Mouse (Mus musculus) layer of hippocampus, adult 8-10 months (tissue): Measurements from ENCODE around the gene Sox5. TPM values are rescaled to one million over a fixed set of nuclear protein-coding genes. Genes with fewer than 3 reads are reported as not detected.
A peak's percentile ranks its signal among the peaks of the same experiment; 100 is the strongest.
"Not testable (repeated sequence)": the region's sequence is repeated elsewhere in the genome, so short reads cannot be mapped to it uniquely, and the experiment has no call there.

Source experiments
- DNase-seq, 2 experiments: peaks; one replicate each; pipeline ENCODE4 v3.0.0; 2022; ENCODE audit warnings: low spot score in 2 of 2
- total RNA-seq, 4 experiments: library from RNA; stranded (reverse); gene quantifications; 2 replicates each; pipeline ENCODE4 v1.2.4; 2022

The Sox5 gene
- total RNA-seq, 4 experiments from 2014 or later, result 38.4 to 42.4 (median 40.8) TPM

- no peak for DNase-seq
These were observed 584.3 kb downstream of the Sox5 start for GRCm38 (mm10) chr6:144197209-144198119.

- no peak for DNase-seq
These were observed 585.8 kb downstream of the Sox5 start for GRCm38 (mm10) chr6:144195934-144196333.

GRCm38 (mm10) chr6:144183087-144183486, 598.7 kb downstream of the Sox5 start:
- DNase-seq, result no peak

- not testable (repeated sequence) for DNase-seq
These were observed 599.3 kb downstream of the Sox5 start for GRCm38 (mm10) chr6:144182429-144182828.

GRCm38 (mm10) chr6:144181083-144181866, 600.5 kb downstream of the Sox5 start:
- DNase-seq, result peak in 1 of 2 experiments; percentile 36

- no peak for DNase-seq
These were observed 602.7 kb downstream of the Sox5 start for GRCm38 (mm10) chr6:144179111-144179510.

GRCm38 (mm10) chr6:144176674-144177073, 605.1 kb downstream of the Sox5 start:
- DNase-seq, result no peak

- no peak for DNase-seq
These were observed 606.2 kb downstream of the Sox5 start for GRCm38 (mm10) chr6:144175590-144175989.

GRCm38 (mm10) chr6:144170541-144170940, 611.2 kb downstream of the Sox5 start:
- DNase-seq, result no peak

GRCm38 (mm10) chr6:144169791-144170190, 612.0 kb downstream of the Sox5 start:
- no peak for DNase-seq

GRCm38 (mm10) chr6:144168696-144169476, 612.9 kb downstream of the Sox5 start:
- DNase-seq, result no peak

GRCm38 (mm10) chr6:144167058-144167457, 614.7 kb downstream of the Sox5 start:
- no peak for DNase-seq

GRCm38 (mm10) chr6:144166651-144167050, 615.1 kb downstream of the Sox5 start:
- no peak for DNase-seq

- peak; percentile 17 to 26 for DNase-seq
These were observed 615.7 kb downstream of the Sox5 start for GRCm38 (mm10) chr6:144166104-144166503.

- DNase-seq, result no peak
These were observed 618.3 kb downstream of the Sox5 start for GRCm38 (mm10) chr6:144163501-144163900.

- DNase-seq, result no peak
These were observed 623.1 kb downstream of the Sox5 start for GRCm38 (mm10) chr6:144158637-144159036.

GRCm38 (mm10) chr6:144154892-144155424, 626.8 kb downstream of the Sox5 start:
- peak; percentile 65 to 66 for DNase-seq

GRCm38 (mm10) chr6:144151957-144152356, 629.8 kb downstream of the Sox5 start:
- no peak for DNase-seq

- DNase-seq, result no peak
These were observed 630.7 kb downstream of the Sox5 start for GRCm38 (mm10) chr6:144151075-144151474.

- DNase-seq, result no peak
These were observed 644.4 kb downstream of the Sox5 start for GRCm38 (mm10) chr6:144137397-144137796.

GRCm38 (mm10) chr6:144136894-144137293, 644.9 kb downstream of the Sox5 start:
- DNase-seq, result no peak
